Mouse (Mus musculus): ENCODE data around the gene Vat1l.

DNA sequence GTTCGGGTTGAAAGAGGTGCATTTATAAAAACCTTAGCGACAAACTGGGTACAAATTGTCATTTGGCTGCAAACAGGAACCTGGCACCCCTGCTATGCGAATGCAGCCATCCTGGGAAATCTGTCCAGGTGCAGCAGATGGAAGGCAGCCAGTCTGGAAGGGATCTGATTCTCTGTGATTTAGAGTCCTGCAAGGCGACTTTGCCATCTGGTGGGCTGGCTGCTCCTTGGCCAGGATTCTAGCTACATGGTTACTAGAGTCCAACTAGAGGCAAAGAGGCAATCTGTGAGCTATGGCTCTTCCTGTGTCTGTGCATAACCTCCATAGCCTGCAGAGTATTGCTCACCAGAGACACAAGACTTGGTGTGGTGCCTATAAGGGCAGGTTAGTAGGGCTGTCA, 53.3 kb downstream of the Vat1l start:
- TF ChIP-seq EP300 (IDR thresholded peaks at IDR 0.05; ENCODE audit: low read depth in 1 of 2, low read length in 2 of 2), result no peak
- no peak for TF ChIP-seq POLR2A (IDR thresholded peaks at IDR 0.05; ENCODE audit: control insufficient read depth in 1 of 2, insufficient read depth in 1 of 2, low read depth in 1 of 2, low read length in 2 of 2, poor library complexity in 1 of 2)
- no peak for TF ChIP-seq ZC3H11A (IDR thresholded peaks at IDR 0.05; ENCODE audit: low read depth, low read length)
- no peak for TF ChIP-seq CTCF (IDR thresholded peaks at IDR 0.05 in 2 of 3, conservative IDR thresholded peaks at IDR 0.05 in 1 of 3; ENCODE audit: control insufficient read depth in 1 of 3, insufficient read depth in 1 of 3, low read depth in 2 of 3, low read length in 3 of 3, poor library complexity in 1 of 3, severe bottlenecking in 1 of 3)
- no peak for TF ChIP-seq BHLHE40 (IDR thresholded peaks at IDR 0.05; ENCODE audit: borderline replicate concordance, low read depth, low read length)
- no peak for TF ChIP-seq CHD2 (IDR thresholded peaks at IDR 0.05; ENCODE audit: low read length)
- no peak for TF ChIP-seq HCFC1 (IDR thresholded peaks at IDR 0.05; ENCODE audit: low read depth, low read length)
- no peak for TF ChIP-seq GATA1 (IDR thresholded peaks at IDR 0.05; ENCODE audit: low read depth, low read length)
- TF ChIP-seq POLR2AphosphoS2 (IDR thresholded peaks at IDR 0.05; ENCODE audit: low read length), result no peak
- TF ChIP-seq CHD1 (IDR thresholded peaks at IDR 0.05; ENCODE audit: low read depth, low read length), result no peak
